Mouse (Mus musculus) neural tube, embryonic 15.5 days (tissue): ENCODE data around the gene Gpr146. TPM values are rescaled to one million over a fixed set of nuclear protein-coding genes. Genes with fewer than 3 reads are reported as not detected.

Experiments used
- ATAC-seq: fragments of 200-750 bp; cut with Nextera tagmentation; 2 replicates; pipeline ENCODE4 v1.8.0; 2017; ENCODE audit warnings: mild to moderate bottlenecking, moderate TSS enrichment, moderate library complexity; ENCODE audit not compliant: low FRiP score
- H3K27ac ChIP-seq: fragments of 300-500 bp; sonication (generic); replicated peaks from 2 replicates; pipeline ENCODE4 v1.5.1; 2015; ENCODE audit warnings: mild to moderate bottlenecking, inconsistent platforms
- H3K27me3 ChIP-seq: fragments of 300-500 bp; sonication (generic); replicated peaks from 2 replicates; pipeline ENCODE4 v1.6.1; 2015; ENCODE audit warnings: inconsistent platforms
- H3K36me3 ChIP-seq: fragments of 300-500 bp; sonication (generic); 2 replicates; pipeline ENCODE4 v1.6.1; 2015; ENCODE audit warnings: inconsistent platforms
- H3K4me1 ChIP-seq: fragments of 300-500 bp; sonication (generic); 2 replicates; pipeline ENCODE4 v1.6.1; 2015; ENCODE audit warnings: inconsistent platforms
- H3K4me2 ChIP-seq: fragments of 300-500 bp; sonication (generic); 2 replicates; pipeline ENCODE4 v1.6.1; 2015; ENCODE audit warnings: inconsistent platforms, mild to moderate bottlenecking, moderate library complexity
- H3K4me3 ChIP-seq: fragments of 300-500 bp; sonication (generic); replicated peaks from 2 replicates; pipeline ENCODE4 v1.5.1; 2015; ENCODE audit warnings: mild to moderate bottlenecking, inconsistent platforms
- H3K9ac ChIP-seq: fragments of 300-500 bp; sonication (generic); replicated peaks from 2 replicates; pipeline ENCODE4 v1.6.1; 2015; ENCODE audit warnings: mild to moderate bottlenecking, inconsistent platforms
- H3K9me3 ChIP-seq: fragments of 300-500 bp; sonication (generic); replicated peaks from 2 replicates; pipeline ENCODE4 v1.6.1; 2016; ENCODE audit warnings: inconsistent platforms
- WGBS: fragments of 180-500 bp; shearing (Covaris S2); methylation state at CpG from one replicate; pipeline ENCODE4 v1.1.7; 2015; ENCODE audit warnings: mixed read lengths; 5-methylcytosine and 5-hydroxymethylcytosine counted together
- polyA plus RNA-seq: library from polyadenylated mRNA; unstranded; fragments of >200 nt; fragmentation: Nextera tagmentation; extraction: Ambion mirVana; gene quantifications from 2 replicates; pipeline ENCODE4 v1.2.1, GENCODE M21; 2015

The Gpr146 gene
- polyA plus RNA-seq, 1 experiment from 2014 or later, result 3.0 TPM

DNA sequence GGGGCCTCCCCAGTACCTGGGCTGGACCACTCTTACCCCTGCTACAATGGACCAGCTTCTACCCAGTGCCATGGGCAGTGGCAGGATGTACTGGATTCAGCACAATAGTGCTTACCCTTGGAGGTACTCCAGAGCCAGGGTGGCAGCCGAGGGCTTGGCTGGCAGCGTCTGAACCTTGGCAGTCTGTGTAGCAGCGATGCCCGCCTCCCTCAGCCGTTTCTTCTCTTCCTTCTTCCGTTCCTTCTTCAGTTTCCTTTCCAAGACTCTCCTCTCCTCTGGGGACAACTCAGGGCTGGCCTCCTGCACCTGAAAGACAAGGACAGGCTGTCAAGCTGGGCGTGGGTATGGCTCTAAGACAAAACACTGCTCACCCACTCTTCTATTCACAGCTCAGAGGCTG is 13.6 kb upstream of the Gpr146 start:
- no peak overlapping the region for H3K9ac ChIP-seq
- no peak overlapping the region for H3K27ac ChIP-seq
- no peaks in the 10 kb centered on the region for H3K27me3 ChIP-seq
- no peaks in the 10 kb centered on the region; the same call in 1 of the 2 replicates for H3K36me3 ChIP-seq
- WGBS, result 73% methylated on average over 7 of the region's 7 CpGs
- H3K4me2 ChIP-seq, result no peak overlapping the region
- no peak for ATAC-seq
- H3K9me3 ChIP-seq, result no peaks in the 10 kb centered on the region
- H3K4me3 ChIP-seq, result no peak overlapping the region
- peaks cover 13% of the 10 kb centered on the region for H3K4me1 ChIP-seq

GRCm38 (mm10) chr5:139364260-139364910 is 13.1 kb upstream of the Gpr146 start:
- Histone ChIP-seq H3K9ac (no peak overlapping the region), H3K27ac (peak overlapping the region; percentile 57), H3K9me3 (no peaks in the 10 kb centered on the region), H3K27me3 (no peaks in the 10 kb centered on the region), H3K4me1 (peaks cover 13% of the 10 kb centered on the region), H3K4me3 (no peak overlapping the region), H3K36me3 (no peaks in the 10 kb centered on the region; the same call in 1 of the 2 replicates), H3K4me2 (0 out of 2 replicates have a peak overlapping the region, but pooled peaks have one; percentile 9)
- peak; percentile 62 for ATAC-seq
- WGBS, result 38% methylated on average over 12 of the region's 12 CpGs

DNA sequence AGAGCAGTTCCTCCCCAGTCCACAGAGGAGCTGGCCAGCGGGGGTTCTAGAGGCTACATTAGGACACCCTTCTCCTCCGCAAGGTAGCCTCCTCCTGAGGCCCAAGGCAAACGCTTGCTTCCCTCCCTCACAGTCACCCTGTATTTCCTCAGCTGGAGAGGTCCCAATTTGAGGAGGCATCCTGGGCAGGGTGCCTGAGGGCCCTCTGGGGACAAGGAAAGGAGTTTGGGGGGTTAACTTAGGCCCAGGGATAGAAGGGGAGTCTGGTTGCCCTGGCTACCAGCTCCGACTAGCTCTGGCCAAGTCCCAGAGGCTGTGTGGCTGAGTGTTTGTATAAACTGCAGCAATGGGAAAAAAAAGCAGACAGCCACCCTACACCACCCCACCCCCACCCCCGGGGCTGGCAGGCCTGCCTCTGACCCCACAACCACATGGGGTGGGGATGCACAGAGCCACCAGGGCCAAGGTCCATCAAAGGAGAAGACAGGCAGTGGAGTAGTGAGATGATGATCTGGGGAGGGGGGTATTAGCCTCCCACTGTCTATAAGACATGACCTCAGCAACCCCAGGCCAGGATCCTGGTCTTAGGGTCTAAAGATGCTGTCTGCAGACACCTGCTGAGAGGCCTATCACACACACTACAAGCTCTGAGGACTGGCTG is 12.5 kb upstream of the Gpr146 start:
- H3K9me3 ChIP-seq, result no peaks in the 10 kb centered on the region
- H3K4me2 ChIP-seq, result 0 out of 2 replicates have a peak overlapping the region, but pooled peaks have one; percentile 9
- H3K27me3 ChIP-seq, result no peaks in the 10 kb centered on the region
- WGBS, result 42% methylated on average over 5 of the region's 5 CpGs
- peak; percentile 36 for ATAC-seq
- H3K4me3 ChIP-seq, result no peak overlapping the region
- H3K9ac ChIP-seq, result no peak overlapping the region
- no peaks in the 10 kb centered on the region; the same call in 1 of the 2 replicates for H3K36me3 ChIP-seq
- peaks cover 18% of the 10 kb centered on the region for H3K4me1 ChIP-seq
- peak overlapping the region; percentile 57 for H3K27ac ChIP-seq

GRCm38 (mm10) chr5:139365827-139366226 is 11.7 kb upstream of the Gpr146 start:
- no peak for ATAC-seq
- WGBS, result 81% methylated on average over 1 of the region's 1 CpGs
- H3K27me3 ChIP-seq, result no peaks in the 10 kb centered on the region
- no peak overlapping the region for H3K4me3 ChIP-seq
- H3K4me2 ChIP-seq, result no peak overlapping the region
- no peak overlapping the region for H3K9ac ChIP-seq
- H3K4me1 ChIP-seq, result peaks cover 26% of the 10 kb centered on the region
- no peak overlapping the region for H3K27ac ChIP-seq
- no peaks in the 10 kb centered on the region; the same call in 1 of the 2 replicates for H3K36me3 ChIP-seq
- no peaks in the 10 kb centered on the region for H3K9me3 ChIP-seq

DNA sequence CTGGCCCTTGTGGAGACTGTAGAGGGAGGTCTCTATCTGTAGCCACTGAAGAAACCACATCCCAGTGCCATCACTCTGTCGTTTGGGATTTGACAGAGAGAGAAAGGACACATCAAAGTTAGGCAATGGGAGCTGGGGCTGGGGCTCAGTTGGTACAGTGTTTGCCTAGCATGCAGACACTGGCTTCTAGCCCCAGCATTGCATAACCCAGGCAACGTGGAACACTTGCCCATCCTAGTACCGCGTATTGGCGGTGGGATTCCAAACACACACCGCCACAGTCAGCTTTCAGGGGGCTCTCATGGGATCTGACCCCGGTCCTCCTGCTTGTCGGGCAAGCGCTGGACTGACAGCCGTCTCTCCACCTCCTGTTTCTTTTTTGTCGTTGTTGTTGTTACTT is 11.0 kb upstream of the Gpr146 start:
- Histone ChIP-seq H3K27me3 (no peaks in the 10 kb centered on the region), H3K4me3 (no peak overlapping the region), H3K36me3 (no peaks in the 10 kb centered on the region; the same call in 1 of the 2 replicates), H3K4me1 (peaks cover 32% of the 10 kb centered on the region), H3K4me2 (no peak overlapping the region), H3K9me3 (no peaks in the 10 kb centered on the region), H3K27ac (no peak overlapping the region), H3K9ac (no peak overlapping the region)
- no peak for ATAC-seq
- 77% methylated on average over 11 of the region's 11 CpGs for WGBS

DNA sequence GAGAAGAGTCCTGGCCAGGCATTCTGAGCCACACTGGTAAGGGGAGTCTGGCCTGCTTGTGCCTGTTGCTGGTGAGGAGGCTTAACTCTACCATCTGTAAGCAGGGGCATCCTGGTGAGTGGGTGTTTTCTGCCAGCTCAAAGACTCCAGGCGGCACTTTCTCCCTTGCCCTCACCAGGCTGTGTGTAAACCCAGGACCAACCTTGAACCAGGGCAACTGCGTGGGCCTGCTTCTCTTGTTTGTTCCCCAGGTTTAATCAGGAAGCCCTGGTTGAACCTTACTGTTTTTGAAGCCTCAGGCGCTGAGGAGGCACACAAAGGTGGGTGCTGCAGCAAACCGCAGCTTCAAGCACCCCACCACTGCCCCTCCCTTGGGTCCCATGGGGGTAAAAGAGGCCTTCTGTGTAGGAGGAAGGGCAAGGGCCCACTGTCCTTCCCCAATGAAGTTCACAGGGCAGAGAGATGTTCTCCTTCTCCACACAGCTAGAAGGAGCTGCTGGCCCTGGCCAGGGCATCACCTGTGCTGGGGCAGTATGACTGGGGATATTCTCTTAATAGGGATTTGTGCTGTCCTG is 9.5 kb upstream of the Gpr146 start:
- WGBS, result 90% methylated on average over 4 of the region's 4 CpGs
- Histone ChIP-seq H3K27ac (no peak overlapping the region), H3K4me1 (peaks cover 44% of the 10 kb centered on the region), H3K9ac (no peak overlapping the region), H3K4me3 (no peak overlapping the region), H3K4me2 (no peak overlapping the region), H3K9me3 (no peaks in the 10 kb centered on the region), H3K36me3 (no peaks in the 10 kb centered on the region), H3K27me3 (no peaks in the 10 kb centered on the region)
- no peak for ATAC-seq

DNA sequence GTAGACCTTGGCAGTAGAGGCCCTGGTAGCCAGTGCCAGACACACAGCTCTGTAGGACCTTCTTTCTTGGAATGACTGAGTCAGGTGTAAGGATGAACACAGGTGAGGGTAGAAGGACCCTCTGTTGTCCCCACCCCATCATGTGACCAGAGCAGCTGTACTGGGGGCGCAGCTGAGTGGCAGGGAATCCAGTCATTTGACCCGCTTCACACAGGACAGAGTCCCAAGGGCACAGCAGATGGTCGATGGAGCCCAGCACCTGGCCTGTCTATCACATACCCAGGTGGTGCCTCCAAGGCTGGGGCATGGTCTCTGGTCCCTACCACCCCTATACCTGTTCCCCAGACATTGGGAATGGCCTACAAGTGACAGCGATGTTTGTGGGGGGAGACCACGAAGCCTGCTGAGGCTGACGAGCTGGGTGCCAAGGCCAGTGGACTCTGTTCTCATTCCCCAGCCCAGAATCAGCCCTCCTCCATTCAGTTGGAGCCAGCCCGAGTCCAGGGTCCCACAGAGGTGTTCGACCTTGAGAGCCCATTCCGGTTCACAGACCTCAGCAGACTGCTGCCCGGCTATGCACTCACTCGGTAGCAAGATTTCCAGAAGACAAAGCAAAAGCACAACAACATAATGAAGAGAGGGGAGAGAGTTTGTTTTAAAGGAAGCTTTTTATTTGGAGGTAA is 8.7 kb upstream of the Gpr146 start:
- H3K27me3 ChIP-seq, result no peaks in the 10 kb centered on the region
- no peak overlapping the region for H3K4me3 ChIP-seq
- no peaks in the 10 kb centered on the region for H3K9me3 ChIP-seq
- ATAC-seq, result no peak
- peaks cover 45% of the 10 kb centered on the region for H3K4me1 ChIP-seq
- H3K9ac ChIP-seq, result no peak overlapping the region
- WGBS, result 83% methylated on average over 11 of the region's 11 CpGs
- no peak overlapping the region for H3K27ac ChIP-seq
- no peaks in the 10 kb centered on the region for H3K36me3 ChIP-seq
- no peak overlapping the region for H3K4me2 ChIP-seq

DNA sequence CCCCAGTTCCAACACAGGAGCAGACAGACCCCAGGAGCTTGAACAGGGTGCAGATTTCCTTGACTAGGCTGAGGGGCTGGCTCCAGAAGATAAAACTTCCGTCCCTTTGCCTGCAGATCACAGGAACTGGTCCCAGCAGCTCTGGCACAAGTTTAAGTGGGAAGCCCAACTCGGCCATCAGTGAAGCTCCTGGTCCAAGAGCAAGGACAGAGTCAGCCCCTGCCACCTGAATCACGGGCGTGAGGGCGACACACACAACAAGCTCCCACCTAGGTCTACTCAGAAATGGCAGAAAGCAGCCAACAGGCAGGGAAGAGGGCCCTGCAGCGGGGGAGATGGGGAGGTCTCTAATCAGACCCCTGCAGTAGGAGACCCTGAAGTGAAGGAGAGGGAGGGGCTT is 7.2 kb upstream of the Gpr146 start:
- Histone ChIP-seq H3K4me3 (no peak overlapping the region), H3K27me3 (no peaks in the 10 kb centered on the region), H3K36me3 (no peaks in the 10 kb centered on the region), H3K9ac (no peak overlapping the region), H3K27ac (no peak overlapping the region), H3K4me2 (peak overlapping the region; percentile 85; the same call in 1 of the 2 replicates), H3K9me3 (no peaks in the 10 kb centered on the region), H3K4me1 (peaks cover 33% of the 10 kb centered on the region)
- WGBS, result 88% methylated on average over 6 of the region's 6 CpGs
- no peak for ATAC-seq

GRCm38 (mm10) chr5:139371118-139371517 is 6.4 kb upstream of the Gpr146 start:
- Histone ChIP-seq H3K4me1 (peaks cover 32% of the 10 kb centered on the region), H3K27me3 (no peaks in the 10 kb centered on the region), H3K36me3 (no peaks in the 10 kb centered on the region), H3K27ac (0 out of 2 replicates have a peak overlapping the region, but pooled peaks have one; percentile 89), H3K9ac (peak overlapping the region; percentile 94), H3K4me2 (peak overlapping the region; percentile 85), H3K9me3 (no peaks in the 10 kb centered on the region), H3K4me3 (peak overlapping the region; percentile 66)
- 60% methylated on average over 5 of the region's 5 CpGs for WGBS
- no peak for ATAC-seq

DNA sequence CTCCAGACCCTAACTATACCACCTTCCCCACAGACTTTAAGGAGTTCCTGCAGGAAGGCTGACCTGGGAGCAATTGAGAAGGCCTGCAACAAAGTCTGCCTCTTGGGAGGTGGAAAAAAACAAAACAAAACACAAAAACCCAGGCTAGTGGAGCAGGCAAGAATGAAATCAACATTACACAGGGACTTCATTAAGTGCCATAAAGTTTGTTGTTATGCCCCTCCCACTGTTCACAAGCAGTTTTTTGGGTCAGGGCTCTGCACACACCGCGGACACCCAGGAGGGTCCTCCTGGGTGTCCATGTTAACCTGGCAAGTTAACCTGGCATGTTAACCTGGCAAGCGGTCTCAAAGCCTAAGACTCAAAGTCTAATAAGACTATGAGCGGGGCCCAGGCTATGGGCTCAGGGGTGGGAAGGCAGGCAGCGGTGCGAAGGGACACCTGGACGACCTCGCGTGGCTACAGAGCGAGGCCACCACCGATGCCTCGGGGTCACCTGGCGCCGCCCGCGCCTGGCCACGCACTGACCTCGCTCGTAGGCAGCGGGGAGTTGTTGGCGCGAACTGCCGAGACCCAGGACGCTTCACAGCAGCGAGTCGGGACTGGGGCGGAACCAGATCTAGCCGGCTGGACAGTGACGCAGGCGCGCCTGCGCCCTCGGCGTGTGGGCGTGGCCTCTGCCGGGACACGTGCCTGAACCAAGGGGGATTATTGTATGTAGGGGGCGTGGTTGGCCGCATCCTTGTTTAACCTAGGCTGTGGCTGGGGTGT is 5.7 kb upstream of the Gpr146 start:
- peaks cover 32% of the 10 kb centered on the region for H3K4me1 ChIP-seq
- peak overlapping the region; percentile 66 for H3K4me3 ChIP-seq
- peak; percentile 94 for ATAC-seq
- no peaks in the 10 kb centered on the region for H3K9me3 ChIP-seq
- no peaks in the 10 kb centered on the region for H3K27me3 ChIP-seq
- peak overlapping the region; percentile 89 for H3K27ac ChIP-seq
- H3K9ac ChIP-seq, result peak overlapping the region; percentile 94
- no peaks in the 10 kb centered on the region for H3K36me3 ChIP-seq
- peak overlapping the region; percentile 85 for H3K4me2 ChIP-seq
- under 1% methylated on average over 39 of the region's 39 CpGs for WGBS

- ATAC-seq, result no peak
- WGBS, result 86% methylated on average over 3 of the region's 3 CpGs
- H3K36me3 ChIP-seq, result no peaks in the 10 kb centered on the region
- no peaks in the 10 kb centered on the region for H3K27me3 ChIP-seq
- H3K9ac ChIP-seq, result no peak overlapping the region
- H3K27ac ChIP-seq, result no peak overlapping the region
- H3K4me1 ChIP-seq, result peaks cover 32% of the 10 kb centered on the region
- no peaks in the 10 kb centered on the region for H3K9me3 ChIP-seq
- no peak overlapping the region for H3K4me3 ChIP-seq
- no peak overlapping the region for H3K4me2 ChIP-seq
Measured at GRCm38 (mm10) chr5:139373126-139373525, 4.4 kb upstream of the Gpr146 start.
